Mouse (Mus musculus) adrenal gland, postnatal 10 days (tissue): ENCODE measurements around the gene Arf6. TPM values are rescaled to one million over a fixed set of nuclear protein-coding genes. Genes with fewer than 3 reads are reported as not detected.
"Not testable (repeated sequence)": the region's sequence is repeated elsewhere in the genome, so short reads cannot be mapped to it uniquely, and the experiment has no call there.

Experiments
- DNase-seq: peaks from one replicate; pipeline ENCODE4 v3.0.0; 2021; ENCODE audit warnings: mixed read lengths
- total RNA-seq, 2 experiments: library from RNA; stranded (reverse); gene quantifications; 2 replicates each; pipeline ENCODE4 v1.2.3; 2021

Gene Arf6
- total RNA-seq, 2 experiments from 2014 or later, result 94.9 to 116 TPM

DNA sequence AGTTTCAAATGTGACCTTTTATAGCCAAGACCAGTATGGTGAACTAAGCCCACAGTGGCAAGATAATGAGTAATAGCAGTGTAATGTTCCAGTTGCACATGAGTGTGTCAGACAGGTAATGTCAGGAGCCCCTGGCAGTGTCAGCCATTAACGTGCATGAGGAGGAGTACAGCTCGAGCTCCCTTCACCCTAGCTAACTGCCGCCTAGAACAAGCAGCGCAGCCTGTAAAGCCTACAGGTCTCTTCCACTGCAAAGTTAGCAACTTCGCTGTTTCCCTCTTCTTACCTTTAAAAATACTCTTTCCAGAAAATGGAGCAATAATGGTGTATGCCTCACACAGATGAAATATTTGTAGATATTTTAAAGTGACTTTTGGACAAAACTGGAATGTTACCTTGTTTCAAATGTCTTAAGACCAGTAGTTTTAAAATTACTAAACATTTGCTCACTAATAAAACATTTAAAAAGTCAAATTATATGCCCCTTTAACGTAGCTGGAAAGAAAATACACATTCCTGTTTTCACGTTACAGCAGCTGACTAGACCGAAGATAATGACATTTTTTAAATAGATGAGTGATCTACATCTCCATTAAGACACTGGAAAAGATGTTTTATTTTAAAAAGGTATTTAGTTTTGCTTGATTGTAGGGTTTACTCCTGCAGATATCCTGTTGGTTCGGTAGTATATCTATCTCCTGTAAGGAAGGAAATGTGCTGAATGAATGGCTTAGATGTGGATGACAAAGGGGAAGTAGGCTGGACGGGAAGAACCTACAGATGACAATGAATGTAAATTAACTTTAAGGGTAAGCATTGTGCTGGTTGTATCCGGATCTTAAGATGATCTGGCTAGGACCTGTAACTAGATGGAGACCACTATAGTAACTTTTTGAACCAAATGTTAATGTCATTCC lies 2.2 kb downstream of the Arf6 start:
- DNase-seq, result no peak

DNA sequence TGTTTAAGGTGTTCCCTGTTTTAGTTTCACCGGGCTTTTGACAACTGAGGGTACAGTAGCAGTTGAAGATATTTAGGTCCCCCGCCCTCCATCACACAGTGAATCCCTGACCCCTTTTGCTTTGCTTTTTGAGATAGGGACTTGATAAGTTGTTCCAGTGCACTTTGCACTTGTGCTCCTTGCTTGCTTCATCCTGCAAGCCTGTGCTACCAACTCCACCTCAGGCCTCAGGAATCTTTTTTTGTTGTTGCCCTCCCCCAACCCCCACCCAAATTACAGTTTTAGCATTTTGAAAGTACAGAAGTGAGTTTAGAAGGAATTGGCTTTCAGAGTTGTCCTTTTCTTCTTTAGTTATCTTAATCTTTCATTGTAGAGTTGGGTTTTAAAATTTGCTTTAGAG lies 4.2 kb downstream of the Arf6 start:
- no peak for DNase-seq

- no peak for DNase-seq
These were observed 5.2 kb downstream of the Arf6 start for GRCm38 (mm10) chr12:69377188-69377587.

DNA sequence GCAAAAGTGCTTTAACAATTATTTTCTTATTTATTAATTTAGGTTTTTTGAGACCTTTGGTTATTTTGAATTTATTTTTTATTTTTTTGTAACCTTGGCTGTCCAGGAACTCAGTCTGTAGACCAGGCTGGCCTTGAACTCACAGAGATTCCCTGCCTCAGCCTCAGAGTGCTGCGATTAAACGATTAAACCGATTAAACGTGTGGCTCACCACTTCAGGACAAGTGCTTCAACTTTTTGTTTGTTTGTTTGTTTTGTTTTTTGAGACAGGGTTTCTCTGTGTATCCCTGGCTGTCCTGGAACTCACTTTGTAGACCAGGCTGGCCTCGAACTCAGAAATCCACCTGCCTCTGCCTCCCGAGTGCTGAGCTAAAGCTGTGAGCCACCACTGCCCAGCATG lies 5.7 kb downstream of the Arf6 start:
- DNase-seq, result not testable (repeated sequence)

GRCm38 (mm10) chr12:69378558-69379454 lies 6.9 kb downstream of the Arf6 start:
- no peak for DNase-seq

GRCm38 (mm10) chr12:69382880-69383279 lies 10.9 kb downstream of the Arf6 start:
- no peak for DNase-seq

DNA sequence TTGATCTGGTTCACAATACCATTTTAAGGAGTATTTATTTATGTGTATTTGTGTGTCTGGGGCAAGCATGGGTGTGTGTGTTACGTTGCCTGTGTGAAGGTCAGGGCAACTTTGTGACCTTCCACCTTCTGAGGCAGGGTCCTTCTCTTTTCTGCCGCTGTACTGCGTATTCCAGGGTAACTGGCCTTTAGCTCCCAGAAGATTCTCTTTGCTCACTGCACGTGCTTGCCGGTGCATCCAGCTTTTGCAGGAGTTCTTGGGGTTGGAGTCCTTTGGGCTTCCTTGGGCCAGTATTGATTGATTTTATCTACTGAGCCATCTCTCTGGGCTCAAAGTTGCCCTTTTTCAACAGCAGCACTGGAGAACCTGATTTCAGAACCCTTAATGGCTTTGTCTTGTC lies 12.7 kb downstream of the Arf6 start:
- DNase-seq, result no peak

DNA sequence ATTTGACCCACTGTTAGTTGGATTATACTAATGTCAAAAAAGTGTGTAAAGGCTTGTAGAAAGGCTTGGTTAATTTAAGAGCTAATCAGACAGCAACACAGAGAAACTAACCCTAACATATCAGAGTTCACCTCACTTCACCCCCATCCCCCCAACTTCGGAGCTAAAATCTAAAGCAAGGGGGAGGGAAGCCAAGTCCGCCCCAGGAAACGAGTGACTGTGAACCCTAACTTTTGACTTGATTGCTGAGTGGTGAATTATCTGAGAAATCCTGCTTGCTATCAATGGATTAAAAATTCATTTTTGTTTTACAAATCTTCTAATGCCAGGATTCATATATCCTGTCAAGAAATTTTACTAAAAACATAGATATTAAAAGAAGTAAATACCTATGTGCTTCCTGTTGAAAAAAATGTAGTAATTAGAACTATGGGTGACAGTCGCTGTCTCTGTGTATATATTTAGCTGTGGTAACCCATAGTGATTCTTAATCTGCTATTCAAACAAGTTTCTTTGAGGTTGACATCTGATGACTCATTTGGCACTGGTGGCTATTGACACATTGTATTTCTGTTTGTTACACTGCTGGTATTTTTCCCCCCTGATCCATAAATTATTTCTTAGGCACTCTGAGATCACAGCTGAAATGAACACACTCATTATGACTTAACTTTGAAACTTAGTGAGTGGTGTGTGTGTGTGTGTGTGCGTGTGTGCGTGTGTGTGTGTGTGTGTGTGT lies 13.8 kb downstream of the Arf6 start:
- DNase-seq, result no peak

- not testable (repeated sequence) for DNase-seq
These were observed 14.4 kb downstream of the Arf6 start for GRCm38 (mm10) chr12:69386281-69386732.

- DNase-seq, result no peak
These were observed 16.4 kb downstream of the Arf6 start for GRCm38 (mm10) chr12:69388321-69388869.

GRCm38 (mm10) chr12:69389273-69389938 lies 17.5 kb downstream of the Arf6 start:
- no peak for DNase-seq

GRCm38 (mm10) chr12:69390000-69390698 lies 18.2 kb downstream of the Arf6 start:
- DNase-seq, result no peak

DNA sequence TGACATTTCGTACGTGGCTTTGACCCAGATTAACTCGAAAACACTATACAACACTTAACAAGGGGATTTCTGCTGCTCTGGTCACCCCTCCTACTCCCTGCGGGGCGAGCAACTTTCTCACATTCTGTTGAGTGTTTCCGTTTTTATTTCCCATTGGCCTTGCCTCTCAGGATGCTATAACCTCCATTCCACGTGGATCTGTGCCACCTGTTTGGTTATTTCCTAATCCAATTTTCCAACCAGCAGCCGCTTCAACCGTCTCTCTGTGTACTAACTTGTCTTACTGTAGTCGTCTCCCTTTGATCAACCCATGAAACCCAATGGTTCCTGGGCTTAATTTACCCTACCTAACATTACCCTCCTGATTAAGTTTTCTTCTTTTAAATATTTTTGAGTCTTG lies 21.1 kb downstream of the Arf6 start:
- no peak for DNase-seq

- DNase-seq, result no peak
These were observed 22.5 kb downstream of the Arf6 start for GRCm38 (mm10) chr12:69394456-69394855.

DNA sequence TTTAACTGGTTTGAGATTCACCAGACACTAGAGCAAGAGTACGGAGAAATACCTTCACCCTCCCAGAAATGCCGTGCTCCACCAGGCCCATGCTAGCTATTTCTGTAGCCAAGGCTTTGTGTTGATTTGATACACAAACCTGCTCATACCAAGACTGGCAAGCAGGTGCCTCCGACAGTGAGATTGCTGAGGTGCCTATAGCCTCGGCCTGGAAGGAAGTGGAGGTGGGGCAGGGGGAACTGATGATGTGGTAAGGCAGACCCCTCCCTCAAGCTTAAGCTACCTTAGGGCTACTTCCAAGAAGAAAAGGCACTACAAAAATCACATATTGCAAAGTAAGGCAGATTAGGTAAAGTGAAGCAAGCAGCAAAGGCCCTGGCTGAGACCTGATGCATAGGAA lies 28.4 kb downstream of the Arf6 start:
- DNase-seq, result no peak

DNA sequence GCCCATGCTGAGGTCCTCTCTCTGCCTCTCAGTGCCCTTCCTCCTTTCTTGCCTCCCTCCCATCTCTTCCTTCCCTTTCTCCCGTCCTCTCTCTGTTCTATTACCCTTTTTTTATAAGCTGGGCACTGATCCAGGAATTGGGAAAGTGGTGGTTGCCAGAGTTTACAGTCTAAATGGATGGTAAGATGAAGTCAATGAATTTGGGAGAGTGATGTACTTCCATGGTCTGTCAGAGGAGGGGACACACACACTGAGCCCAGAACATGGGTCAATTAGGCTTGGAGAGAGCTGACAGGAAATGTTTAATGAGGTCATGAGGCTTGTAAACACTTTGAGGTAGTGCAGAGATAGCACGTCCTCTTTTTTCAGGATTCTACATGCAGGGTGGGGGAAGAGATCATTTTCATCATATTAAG lies 28.9 kb downstream of the Arf6 start:
- no peak for DNase-seq

GRCm38 (mm10) chr12:69402100-69402499 lies 30.1 kb downstream of the Arf6 start:
- no peak for DNase-seq

DNA sequence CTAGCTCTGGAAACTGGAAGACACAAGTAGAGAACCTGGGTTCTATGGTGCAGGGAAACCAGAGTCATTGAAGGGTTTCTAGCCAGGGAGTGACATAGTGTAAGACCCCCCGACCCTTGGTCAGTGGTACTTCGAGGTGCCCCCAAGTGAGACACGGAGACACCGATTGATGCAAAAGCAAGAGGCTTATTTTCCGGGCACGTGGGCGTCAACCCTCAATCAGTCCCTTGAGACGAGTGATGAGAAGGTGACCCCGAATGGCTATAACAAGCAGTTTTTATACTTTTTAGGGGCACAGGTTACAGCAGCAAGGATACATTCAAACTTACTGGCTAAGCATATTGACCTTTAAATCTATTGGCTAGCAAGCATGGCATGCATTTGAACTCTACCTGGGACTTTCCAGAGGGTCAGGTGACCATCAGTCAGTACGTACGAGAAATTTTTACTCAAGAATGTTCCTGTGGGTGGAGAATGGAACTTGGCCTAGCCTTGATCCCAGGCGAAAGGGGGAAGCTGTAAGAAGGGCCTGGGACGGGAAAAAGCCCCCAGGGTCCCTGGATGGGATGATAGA lies 30.7 kb downstream of the Arf6 start:
- no peak for DNase-seq

- DNase-seq, result no peak
These were observed 38.8 kb downstream of the Arf6 start for GRCm38 (mm10) chr12:69410767-69411166.

DNA sequence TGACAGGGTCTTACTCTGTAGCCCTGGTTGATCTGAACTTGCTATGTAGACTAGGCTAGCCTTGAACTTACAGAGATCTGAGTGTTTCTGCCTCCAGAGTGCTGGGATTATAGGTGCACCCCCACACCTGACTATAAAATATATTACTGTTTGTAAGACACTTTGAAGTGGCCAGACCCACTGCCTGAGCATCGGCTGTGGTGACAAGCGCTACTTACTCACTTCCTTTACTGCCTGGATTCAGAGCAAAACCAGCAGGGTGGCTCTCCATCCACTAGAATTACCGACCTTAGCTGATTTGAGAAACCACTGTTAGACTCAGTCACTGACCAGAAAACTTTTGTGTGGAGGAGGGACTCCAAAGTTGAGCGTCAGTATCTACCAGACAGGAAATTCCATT lies 40.0 kb downstream of the Arf6 start:
- DNase-seq, result no peak
